Mouse (Mus musculus) right cerebral cortex, adult 2 months (tissue): ENCODE results near the gene Erbb2.

Experiments
- DNase-seq, 2 experiments: peaks; one replicate each; pipeline ENCODE4 v3.0.0; 2021 to 2022; ENCODE audit warnings: low spot score in 2 of 2

Gene Erbb2

DNA sequence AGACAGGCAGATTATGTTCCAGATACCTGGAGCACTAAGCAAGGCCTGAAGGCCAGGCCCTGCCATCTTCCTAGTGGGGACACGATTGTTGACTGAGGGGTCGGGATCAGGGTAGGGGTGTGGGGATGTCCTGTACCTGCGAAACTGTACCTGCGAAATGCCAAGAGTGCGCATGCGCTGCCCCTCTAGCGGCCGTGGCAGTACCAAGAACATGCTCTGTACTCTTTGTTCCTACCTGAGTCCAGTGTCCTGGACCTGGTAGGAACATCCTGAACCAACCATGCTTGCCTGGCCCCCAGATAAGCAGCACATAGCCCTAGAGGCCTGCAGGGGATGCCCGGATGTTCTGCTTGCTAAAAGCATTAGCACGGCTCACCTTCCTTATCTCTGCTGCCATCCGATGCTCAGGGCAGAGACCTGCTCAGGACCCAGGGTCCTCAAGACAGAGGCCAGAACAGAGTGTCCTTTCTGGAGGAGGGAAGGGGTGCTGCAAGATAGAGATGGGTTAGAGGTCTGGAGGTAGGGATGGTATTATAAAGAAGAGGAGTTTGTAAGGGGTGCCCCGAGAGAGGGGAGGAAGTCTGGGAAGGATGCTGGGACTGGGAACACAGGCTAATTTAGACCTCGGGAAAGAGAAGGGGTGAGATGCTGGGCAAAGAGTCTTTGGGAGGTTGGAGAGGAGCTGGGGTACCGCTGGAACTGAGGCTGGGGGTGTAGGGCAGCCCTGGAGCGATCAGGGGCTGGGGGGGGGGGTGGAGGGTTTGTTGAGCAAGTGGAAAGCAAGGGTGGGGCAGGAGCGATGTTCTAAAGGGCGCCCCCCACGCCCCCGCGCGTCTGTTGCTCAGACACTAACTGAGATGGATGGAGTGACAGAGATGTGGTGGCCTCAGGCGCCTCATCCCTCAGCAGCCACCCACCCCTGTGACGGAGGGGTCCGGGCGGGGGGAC is 26.4 kb upstream of the Erbb2 start, which contains the start of gene Pnmt:
Gene Pnmt, plus strand, starts transcription at position 813 of the 948 bp plus-strand sequence.
- no peak for DNase-seq

DNA sequence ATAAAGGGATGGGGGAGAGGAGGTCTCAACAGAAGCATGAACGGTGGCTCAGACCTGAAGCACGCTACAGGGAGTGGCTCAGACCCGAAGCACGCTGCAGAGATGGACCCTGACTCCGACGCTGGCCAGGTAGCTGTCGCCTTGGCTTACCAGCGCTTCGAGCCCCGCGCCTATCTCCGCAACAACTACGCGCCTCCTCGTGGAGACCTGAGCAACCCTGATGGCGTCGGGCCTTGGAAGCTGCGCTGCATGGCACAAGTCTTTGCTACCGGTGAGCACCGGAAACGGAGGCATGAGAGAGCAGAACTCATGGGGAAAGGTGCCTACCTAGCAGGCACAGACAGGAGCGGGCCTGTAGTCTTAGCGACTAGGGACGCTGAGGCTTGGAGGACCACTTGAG is 25.7 kb upstream of the Erbb2 start:
- no peak for DNase-seq

GRCm38 (mm10) chr11:98387056-98387577 is 25.2 kb upstream of the Erbb2 start:
- DNase-seq, result no peak

- no peak for DNase-seq
Measured at GRCm38 (mm10) chr11:98388282-98388681, 24.0 kb upstream of the Erbb2 start.

DNA sequence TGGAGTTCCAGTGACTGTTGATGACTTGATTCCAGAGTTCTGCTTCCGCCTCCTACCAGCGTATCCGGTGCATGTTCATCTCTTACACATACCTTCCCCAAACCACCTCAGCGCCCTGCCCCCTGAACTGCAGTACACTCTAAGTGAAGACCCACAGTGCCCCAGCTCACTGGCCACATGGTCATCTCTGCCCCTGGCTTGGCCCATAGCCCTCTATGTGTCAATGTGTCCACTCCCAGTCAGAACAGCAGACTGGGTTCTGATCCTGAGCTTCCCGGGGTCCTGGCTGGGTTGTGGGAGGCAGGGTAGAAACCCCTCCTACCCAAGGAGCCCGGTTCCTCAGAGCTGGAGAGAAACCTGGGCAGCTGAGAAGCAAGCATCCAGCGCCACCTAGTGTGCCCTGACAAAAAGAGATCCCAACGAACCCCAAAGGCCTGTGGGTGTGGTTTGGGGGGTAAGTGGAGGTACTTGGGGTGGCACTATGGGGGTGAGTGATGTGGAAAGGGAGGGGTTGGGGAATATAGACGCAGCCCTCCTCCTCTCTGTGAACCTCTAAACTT is 23.0 kb upstream of the Erbb2 start:
- peak; percentile 74 to 77 for DNase-seq

DNA sequence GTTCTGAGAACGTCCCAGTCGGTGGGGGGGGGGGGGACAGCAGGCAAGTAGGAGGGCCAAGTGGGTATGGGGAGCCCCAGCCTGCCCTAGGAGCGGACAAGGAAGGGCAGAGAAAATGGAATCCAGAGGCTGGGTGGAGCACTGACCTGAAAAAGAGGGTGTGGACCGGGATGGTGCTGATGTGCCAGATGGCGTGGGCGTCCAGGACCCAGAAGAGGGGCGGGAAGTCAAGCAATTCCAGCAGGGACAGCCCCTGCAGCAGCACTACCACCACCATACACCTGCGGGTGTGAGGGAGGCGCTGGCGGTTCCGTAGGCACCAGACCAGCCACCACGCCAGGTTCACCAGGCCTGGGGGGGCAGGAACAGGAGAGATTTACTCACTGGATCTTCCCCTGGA is 22.1 kb upstream of the Erbb2 start:
- DNase-seq, result no peak

- DNase-seq, result no peak
Measured at GRCm38 (mm10) chr11:98392034-98392433, 20.2 kb upstream of the Erbb2 start.

DNA sequence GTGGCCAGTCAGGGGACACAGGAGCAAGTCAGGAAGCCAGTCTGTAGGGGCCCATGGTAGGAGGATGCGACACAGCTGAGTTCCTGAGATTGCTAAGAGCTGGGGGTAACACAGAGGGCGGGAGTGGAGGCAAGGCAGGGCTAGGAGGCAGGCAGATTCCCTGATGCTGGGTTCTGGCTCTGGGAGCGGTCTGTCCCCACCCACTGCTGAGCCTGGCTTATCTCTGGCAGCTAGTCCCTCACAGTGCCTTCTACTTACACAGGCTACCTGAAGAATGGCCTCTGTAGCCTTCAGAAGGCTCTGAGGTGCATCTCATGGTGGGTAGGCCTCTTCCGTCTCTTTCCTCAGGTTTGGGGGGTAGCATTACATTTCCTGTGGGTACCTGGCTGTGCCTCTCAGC is 19.6 kb upstream of the Erbb2 start:
- DNase-seq, result no peak

- no peak for DNase-seq
Measured at GRCm38 (mm10) chr11:98393317-98393716, 19.0 kb upstream of the Erbb2 start.

DNA sequence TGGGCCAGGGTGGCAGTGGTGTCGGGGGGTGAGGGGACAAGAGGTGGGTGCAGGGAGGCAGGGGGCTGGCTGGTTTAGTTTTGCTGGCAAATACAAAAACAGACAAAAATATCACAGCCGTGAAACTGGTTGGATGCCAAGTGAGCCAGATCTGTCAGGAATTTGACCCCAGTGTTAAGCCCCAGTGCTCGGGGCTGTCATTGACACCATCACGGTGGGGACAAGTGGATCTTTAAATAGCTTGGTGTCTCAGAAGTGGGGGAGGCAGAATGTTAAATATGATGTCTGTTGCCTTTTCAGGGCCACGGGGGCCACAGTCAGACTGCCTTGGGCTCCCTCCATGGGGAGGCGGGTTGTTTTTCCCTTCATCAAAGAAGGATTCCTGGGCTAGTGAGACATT is 18.0 kb upstream of the Erbb2 start:
- no peak for DNase-seq

GRCm38 (mm10) chr11:98395041-98395440 is 17.2 kb upstream of the Erbb2 start:
- no peak for DNase-seq

DNA sequence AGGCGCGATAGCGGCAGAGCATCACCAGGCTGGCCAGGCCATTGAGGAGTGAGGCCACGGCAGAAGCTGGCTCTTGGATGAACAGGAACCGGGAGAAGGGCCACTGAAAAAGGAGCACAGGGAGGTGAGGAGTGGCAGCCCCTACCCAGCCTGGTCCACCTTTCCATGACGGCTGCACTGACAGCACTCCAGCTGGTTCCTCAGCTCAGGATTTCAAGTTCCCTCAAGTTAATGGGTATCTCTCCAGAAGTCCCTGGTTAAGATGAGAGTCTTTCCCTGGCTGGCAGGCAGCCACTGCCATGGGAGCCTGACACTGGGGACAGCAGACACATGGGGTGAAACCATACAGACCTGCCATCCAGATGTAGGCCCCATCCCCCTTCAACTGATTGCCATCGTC is 14.3 kb upstream of the Erbb2 start:
- DNase-seq, result no peak

DNA sequence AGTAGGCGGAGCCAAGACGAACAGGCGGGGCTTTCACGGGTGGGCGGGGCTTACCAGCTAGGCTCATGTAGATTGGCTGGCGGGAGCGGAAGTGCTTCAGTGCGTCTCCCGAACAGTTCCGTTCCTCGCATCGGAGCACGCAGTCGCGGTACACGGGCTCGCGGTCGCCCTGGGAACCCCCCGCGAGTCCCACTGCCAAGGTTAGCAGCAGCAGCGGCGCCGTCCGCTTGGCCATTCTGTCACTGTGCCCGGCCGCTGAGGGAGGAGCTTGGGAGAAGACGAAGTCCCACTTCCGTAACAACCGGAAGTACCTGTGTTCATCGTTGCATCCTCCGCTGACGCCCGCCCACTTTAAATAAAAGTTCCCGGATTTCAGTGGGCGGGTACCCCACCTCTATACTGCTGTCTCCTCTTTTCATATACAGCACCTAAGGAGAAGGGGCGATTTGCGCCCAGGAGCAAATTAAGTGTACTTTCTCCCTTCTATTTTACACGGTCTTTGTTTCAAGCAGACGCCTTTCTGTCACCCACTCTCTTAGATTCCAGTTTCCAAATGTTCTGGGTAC is 12.0 kb upstream of the Erbb2 start, which contains the start of gene Pgap3:
Gene Pgap3, minus strand, starts transcription at position 330 of the 566 bp plus-strand sequence.
- peak; percentile 85 to 89 for DNase-seq

GRCm38 (mm10) chr11:98400816-98401215 is 11.5 kb upstream of the Erbb2 start:
- DNase-seq, result no peak

GRCm38 (mm10) chr11:98406621-98407020 is 5.6 kb upstream of the Erbb2 start:
- DNase-seq, result no peak

DNA sequence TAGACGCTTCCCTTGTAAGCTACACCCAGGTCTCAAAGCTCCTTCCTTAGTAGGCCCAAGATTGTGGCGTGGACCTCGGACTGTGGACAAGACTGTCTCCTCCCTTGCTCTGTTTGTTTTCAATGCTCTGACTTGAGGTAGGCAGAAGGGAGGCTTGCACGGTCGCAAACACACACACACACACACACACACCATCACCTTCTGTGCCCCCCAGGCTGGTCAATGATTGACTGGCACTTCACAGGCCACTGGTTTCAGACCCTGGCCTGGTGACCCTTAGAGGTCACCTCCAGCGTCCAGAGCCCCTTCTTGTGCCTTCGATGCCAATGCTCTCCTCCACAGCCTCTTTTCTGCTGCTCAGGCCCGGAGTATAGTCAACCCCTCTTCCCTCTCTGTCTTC is 3.4 kb upstream of the Erbb2 start:
- no peak for DNase-seq

DNA sequence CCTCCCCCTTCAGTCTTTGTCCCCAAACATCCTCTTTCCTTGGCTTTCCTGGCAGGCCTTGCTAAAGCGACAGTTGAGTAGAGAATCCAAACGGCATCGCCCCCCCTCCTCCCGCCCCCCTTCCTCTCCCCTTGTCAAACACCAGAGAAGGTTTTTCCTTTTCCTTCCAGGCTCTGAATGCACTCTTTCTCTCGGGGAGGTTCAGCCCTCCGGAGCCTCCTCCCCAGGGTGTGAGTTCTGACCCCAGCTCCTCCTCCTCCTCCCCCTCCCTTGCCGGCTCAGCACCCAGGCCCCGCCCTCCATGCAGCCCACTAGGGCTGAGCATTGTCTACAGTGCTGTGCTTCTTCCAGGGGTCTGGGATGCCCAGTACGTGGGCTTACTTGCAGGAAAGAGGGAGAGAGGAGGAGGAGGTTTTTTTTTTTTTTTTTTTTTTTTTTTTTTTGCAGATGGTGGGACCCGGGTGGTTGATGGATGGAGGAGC is 2.9 kb upstream of the Erbb2 start:
- DNase-seq, result no peak

DNA sequence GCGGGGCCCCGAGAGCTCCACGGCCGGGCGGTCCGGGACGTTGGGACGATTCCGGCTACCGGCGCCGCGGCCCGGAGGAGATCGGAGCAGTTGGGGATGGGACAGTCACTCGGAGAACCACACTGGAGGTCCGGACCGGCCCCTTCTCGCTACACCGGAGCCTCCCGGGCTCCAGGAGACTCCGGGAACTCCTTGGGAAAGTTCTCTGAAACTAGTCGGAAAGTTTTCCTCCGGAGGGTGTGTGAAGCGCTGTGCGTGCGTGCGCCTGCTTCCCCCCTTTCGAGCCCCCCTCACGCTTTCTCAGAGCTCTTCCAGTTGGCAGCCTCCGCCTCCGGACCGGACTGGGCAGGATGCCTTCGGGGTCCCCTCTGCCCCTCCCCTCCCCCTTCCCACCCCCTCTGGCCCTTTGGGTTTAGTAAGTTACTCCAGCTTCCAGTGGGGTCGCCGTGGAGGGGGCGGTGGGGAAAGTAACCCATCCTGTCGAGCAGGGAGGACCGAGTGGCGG is 579 bp downstream of the Erbb2 start:
- no peak for DNase-seq

- DNase-seq, result no peak
Measured at GRCm38 (mm10) chr11:98413731-98414130, 1.5 kb downstream of the Erbb2 start.

- no peak for DNase-seq
Measured at GRCm38 (mm10) chr11:98414162-98414561, 1.9 kb downstream of the Erbb2 start.

DNA sequence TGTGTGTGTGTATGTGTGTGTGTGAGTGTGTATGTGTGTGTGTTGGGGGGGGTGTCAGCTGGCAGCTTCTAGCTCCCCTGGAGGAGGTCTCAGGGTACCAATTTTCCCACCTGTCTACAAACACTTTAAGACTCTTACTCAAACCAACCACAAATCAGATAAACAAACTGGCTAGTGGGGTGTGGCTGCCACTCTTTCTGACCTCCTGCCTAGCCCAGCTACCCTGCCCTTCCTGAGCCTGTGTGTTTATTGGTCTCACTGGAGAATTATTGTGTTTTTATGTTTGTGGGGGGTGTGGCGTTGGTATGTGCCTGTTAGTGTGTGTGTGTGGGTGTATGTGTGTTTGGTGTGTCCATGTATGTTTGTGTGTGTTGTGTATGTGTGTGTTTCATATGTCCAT is 4.8 kb downstream of the Erbb2 start:
- DNase-seq, result no peak

DNA sequence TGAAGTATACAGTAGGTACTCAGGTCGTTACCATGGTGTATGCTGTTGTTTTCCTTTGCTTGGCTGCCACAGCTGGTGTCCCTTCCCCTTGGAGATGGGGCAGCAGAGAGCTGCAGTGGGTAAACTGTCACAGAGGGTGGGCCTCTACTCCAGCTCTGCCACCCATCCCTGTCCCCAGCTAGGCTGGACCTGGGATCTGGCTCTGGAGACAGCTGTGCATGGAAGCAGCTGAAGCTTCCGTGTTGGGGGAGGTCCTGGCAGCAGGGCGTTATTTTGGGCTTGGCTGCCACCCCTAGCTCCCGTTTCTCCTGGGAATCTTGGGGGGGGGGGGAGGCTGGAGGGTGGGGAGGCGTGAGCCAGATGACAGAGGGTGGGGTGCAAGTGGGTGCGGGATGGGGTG is 6.0 kb downstream of the Erbb2 start:
- DNase-seq, result no peak
